Mouse (Mus musculus) skeletal muscle tissue, postnatal 0 days (tissue): ENCODE data around the gene Mmp21. TPM values are rescaled to one million over a fixed set of nuclear protein-coding genes. Genes with fewer than 3 reads are reported as not detected.

Source experiments
- polyA plus RNA-seq: library from polyadenylated mRNA; unstranded; fragments of >200 nt; fragmentation: Nextera tagmentation; extraction: Ambion mirVana; gene quantifications from 2 replicates; pipeline ENCODE4 v1.2.1, GENCODE M21; 2015

Gene Mmp21
- polyA plus RNA-seq: not detected in 2 replicates

GRCm38 (mm10) chr7:133679961-133680360 is at the start of gene Mmp21:
Gene Mmp21, minus strand, starts transcription at chr7:133680061.

GRCm38 (mm10) chr7:133637361-133638305 is 42.2 kb downstream of the Mmp21 start, which contains the start of gene Edrf1:
Gene Edrf1, plus strand, starts transcription at chr7:133637543.

Other genes with a start within 250 kb of the Mmp21 start
- not detected in 2 replicates for gene Tex36, start 77.9 kb downstream of the Mmp21 start, polyA plus RNA-seq
- 7.4 and 7.9 TPM in 2 replicates for gene Edrf1, start 42.5 kb downstream of the Mmp21 start, polyA plus RNA-seq
- gene Bccip, start 29.3 kb upstream of the Mmp21 start, polyA plus RNA-seq: 88.3 and 105 TPM in 2 replicates
- gene Uros, start 30.0 kb upstream of the Mmp21 start, polyA plus RNA-seq: 39.3 and 41.3 TPM in 2 replicates
- 0.28 and 0.54 TPM in 2 replicates for gene Fank1, start 96.8 kb upstream of the Mmp21 start, polyA plus RNA-seq
- 42.5 and 45.3 TPM in 2 replicates for gene Dhx32, start 102.7 kb upstream of the Mmp21 start, polyA plus RNA-seq